Mouse (Mus musculus) thymus, postnatal 4 days (tissue): ENCODE measurements at regions not wholly inside any gene's neighbourhood (a gene's known extent, or its start where the extent isn't known, plus 50 kb on each side); places are given as distances from the start of the nearest gene placed in this dataset.

Source experiments
- DNase-seq: peaks from one replicate; pipeline ENCODE4 v3.0.0; 2021

DNA sequence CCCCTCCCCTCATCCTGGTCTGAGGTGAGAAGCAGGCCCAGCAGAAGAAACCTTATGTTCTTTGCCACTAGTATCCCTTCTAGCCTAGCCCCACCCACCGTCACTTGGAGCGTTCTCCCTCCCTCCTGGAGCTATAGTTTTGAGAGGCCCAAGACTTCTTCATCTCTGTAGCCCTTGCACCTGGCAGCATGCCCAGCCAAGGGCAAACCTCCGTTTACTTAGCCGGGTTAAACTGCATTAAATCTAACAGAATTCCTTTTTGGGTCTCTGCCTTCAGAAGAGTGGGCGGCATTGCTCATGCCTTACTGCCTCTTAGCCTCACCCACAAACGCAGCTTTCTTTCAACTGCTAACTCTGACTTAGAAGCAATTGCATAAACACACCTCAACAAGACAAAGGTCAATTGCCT is 85.3 kb upstream of the Arntl start:
- DNase-seq = no peak

DNA sequence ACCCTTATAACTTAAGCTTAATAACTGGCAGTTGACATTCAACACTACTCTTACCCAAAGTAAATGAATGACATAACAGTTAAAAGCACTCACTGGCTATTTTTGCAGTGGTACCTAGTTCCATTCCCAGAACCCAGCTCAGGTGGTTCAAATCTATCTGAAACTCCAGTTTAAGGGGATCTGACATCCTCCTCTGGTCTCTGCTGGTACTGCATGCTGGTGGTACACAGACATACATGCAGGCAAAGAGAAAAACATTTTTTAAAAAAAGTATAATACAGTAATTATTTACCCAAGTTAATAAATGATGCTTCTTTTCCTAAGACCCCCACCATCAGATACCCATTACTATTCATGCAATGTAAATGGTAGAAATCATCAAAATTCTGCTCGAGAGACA is 81.3 kb upstream of the Arntl start:
- no peak for DNase-seq

- no peak for DNase-seq
Observed at GRCm38 (mm10) chr7:113130552-113130951, 76.7 kb upstream of the Arntl start.

DNA sequence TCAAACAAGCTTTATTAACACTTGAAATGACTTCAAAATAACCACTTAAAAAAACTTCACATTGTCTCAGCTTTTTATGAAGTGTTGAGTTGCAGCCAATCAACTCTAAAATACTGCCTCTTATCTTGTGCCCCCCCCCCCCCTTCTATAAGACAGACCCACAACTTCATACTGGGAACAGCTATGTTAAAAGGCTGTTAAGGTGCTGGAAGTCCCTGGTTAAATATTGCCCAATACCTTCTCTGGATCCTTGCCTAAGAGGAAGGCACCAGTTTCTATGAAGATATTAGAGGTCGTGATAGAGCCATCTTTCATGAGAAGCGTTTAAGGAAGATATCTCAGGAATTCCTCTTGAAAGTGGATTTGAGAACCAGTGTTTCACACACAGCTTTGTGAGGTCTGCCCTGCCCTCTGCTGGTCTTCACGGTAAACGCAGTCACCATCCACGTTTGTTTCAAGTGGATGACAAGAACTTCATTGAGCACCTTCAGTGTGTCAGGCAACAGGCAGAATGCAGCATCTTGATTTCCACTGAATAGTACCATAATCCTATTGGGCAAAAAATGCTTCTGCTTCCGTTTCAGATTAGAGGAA is 75.2 kb upstream of the Arntl start:
- peak; percentile 67 for DNase-seq

DNA sequence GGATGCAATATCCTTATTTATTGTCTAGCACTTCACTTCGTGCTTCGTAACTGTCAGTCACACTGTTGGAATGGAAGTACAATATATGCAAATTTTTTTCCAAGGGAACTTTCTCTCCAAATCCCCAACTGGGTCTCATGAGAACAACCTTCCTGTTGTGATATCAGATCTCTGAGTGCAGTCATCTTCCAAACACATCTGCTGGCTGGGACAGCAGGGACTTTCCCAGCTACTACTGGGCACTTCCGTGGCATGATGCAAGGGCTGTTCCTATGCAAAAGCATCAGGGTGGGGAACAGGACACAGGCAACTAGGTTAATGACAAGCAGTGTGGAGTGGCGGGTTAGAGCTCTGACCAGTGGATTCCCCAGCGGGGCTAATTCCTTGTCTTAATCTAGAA is 73.4 kb upstream of the Arntl start:
- no peak for DNase-seq

- no peak for DNase-seq
Observed at GRCm38 (mm10) chr7:113140011-113140438, 67.2 kb upstream of the Arntl start.

DNA sequence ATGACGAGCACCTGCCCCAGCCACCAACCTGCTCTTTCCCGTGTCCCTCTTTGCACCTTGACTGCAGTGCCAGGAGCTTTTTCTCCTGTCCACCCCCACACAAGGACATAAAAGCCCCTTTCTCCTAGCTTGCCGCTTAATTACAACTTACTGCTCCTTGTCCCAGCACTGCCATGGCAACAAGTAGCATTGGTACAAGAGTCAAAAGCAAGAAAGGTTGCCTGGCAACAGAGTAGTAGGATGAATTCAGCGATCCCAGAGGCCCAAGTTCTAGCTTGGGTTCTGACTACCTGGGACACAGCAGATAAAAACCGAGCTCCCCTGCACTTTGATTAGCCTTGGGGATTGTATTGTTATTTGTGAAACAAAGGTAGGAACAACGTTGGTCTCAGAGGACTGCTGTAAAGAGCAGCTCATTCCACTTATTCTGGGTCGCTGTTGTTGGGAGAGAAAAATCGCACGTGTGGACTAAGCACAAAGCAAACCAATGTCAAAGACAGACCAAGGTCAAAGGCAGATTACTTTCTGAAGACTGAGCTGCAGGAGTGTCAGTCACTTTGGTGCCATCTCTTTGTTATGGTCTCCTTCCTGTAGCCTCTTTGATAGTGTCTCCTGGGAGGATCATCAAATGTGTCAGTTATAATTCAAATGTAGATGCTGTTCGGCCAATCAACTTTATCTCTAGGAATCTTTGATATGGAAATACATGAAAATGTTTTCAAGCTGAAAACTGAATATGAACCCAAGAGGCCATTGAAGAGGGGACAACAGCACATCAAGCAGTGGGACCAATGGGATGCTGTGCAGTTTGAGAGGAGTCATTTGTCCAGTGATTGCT is 65.2 kb upstream of the Arntl start:
- DNase-seq = no peak

- peak; percentile 91 for DNase-seq
Observed at GRCm38 (mm10) chr7:113143552-113143951, 63.7 kb upstream of the Arntl start.

DNA sequence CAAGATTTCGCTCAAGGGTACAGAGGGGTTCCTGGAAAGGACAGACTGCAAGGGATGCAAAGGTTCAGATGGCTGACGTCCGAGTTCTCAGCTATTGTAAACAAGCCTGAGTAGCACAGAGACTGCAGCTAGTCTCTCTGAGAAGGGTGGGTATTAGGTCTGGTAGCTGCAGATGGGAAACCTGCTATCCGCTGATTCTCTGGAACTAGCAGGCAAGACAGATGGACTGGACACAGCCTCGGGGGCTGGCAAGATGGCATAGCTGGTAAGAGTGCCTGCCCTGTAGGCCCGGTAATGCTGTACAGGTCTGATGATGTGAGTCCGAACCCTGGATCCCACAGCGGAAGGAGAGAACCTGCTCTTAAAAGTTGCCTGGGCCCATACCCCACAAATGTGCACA is 62.2 kb upstream of the Arntl start:
- DNase-seq = no peak

GRCm38 (mm10) chr7:113146108-113146507 is 61.2 kb upstream of the Arntl start:
- peak; percentile 38 for DNase-seq

- DNase-seq = no peak
Observed at GRCm38 (mm10) chr7:113146526-113146925, 60.7 kb upstream of the Arntl start.

DNA sequence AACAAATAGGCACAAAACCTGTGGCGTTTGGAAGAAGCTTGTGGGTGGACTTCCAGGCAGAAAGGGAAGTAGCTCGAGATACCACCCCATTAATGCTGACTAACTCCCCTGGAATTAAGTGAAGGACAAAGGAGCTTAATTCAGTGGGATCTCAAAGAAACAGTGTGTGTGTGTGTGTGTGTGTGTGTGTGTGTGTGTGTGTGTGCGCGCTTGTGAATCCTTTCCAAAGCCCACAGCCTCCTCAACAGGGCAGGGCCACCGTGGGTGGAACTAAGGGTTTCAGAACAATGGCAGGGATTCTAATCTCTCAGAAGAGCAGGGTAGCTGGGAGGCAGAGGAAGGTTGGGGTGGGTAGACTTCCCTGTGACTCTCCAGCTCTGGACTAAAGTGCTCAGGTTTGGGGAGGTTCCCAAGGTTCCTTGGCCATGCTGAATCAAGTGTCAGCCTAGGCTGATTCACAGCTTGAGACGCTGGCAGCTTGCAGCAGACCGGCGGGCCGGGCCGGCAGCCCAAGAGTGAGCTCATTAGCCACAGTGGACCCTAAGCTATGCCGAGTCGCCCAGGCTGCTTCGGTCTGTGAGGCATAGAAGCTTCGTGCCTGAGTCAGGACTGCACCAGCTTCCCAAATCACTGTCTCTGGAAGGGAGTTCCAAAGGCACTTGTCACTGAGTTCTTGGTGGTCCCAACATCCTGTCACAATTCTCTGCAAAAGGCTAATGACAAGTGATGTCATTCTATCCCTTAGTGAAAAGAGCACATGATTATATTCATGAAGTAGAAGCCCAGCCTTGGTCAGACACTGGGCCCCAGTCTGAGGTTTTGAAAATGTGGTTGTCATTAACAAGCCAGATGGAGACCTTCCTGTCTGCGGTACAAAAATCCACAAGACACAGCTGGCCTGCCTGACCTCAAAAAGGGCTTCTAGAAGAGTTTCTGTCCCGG is 59.6 kb upstream of the Arntl start:
- no peak for DNase-seq

GRCm38 (mm10) chr7:113148700-113149099 is 58.6 kb upstream of the Arntl start:
- DNase-seq = no peak

- DNase-seq = no peak
Observed at GRCm38 (mm10) chr7:113149966-113150470, 57.2 kb upstream of the Arntl start.

DNA sequence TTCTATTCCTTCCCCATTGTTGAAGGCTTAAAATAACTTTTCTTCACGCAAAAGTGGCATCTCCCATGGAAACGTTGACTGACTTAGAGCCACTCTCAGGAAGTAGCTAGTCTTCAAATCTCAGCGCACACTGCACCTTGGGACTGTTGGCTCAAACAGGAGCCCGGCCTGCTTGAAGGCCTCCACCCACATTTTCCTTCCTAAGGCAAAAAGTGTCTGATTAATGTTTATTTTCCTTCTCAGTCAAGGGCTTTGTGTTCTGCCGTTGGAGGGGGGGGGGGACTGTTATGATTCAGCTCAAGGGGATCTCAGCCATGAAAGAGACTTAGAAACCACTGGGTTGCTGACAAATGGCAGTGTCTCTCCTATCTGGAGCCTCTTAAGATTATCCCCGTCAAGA is 56.5 kb upstream of the Arntl start:
- no peak for DNase-seq

- no peak for DNase-seq
Observed at GRCm38 (mm10) chr7:113151499-113151898, 55.8 kb upstream of the Arntl start.

GRCm38 (mm10) chr7:113153386-113153785 is 53.9 kb upstream of the Arntl start:
- DNase-seq = no peak

DNA sequence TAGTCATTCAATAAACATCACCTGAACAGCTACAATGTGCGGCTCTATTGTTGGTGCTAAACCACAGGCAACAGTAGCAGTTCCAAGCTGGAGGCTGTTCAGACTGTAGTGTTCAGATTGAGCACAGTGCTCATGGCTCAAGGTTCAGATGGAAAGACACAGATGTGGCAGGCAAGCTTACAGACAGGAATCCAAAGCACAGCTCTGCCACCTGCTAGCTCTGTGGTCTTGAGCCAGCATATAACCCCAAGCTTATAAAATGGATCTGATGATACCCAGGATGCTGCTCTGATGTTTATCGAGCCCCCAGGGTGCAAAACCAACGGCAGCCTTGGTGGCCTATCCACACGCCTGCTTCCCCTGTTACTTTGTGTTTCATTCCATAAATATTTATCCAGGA is 53.2 kb upstream of the Arntl start:
- DNase-seq = no peak

DNA sequence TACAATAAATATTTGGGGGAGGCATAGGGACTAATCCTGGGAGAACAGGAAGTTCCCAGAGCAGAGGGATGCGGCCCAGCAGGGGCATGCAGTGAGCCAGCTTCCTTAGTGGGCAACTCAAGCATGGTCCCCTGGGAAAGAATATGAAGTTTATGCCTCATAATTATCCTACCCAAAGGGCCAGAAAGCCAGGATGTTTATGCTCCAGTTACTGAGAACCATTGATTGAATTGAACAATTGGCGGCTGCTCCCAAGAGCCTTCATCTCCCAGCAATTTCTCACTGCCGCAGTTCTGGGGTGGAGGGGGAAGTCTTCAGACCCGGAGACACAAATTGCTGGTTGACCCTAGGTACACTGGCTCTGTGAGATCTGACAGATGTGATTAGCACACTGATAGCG is 50.9 kb upstream of the Arntl start:
- DNase-seq = no peak

DNA sequence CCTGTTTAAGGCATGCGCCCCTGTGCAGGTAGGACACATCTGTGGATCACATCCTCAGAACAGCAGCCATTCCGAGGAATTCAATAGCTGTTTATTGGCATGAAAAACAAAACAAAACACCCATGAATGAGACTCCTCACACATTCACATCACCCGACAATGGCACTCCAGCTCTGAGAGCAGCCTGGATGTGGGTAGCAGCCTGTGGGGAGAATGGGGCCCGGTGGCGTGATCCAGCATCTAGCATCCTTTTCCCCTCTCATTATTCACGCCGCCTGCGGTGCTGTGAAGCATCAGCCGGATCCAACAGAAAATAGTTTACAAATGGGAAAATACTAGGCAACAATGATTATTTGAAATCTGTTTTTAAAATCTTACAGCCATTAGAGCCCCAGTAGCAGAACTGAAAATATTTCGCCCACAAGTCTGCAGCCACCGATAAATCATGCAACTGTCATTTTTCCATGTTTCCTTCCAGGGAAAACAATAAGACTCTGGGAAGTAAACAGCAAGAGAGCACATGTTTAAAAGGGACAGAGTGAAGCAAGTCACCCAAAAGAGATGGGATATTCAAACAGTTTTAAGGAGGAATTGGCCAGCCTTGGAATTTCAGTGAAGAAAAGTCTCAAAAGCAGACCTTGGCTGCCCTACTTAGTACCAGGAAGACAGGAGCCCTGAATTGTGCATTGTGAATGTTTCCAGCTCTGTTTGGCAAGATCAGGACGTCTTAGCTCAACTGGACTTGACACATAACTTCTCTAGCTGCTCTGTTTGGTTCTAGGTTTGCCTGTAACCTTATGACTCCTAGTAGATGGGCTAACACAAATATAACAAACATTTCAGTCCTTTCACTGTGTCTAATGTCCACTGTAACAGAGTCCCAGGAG is 50.2 kb upstream of the Arntl start:
- DNase-seq = no peak
